Mouse (Mus musculus) urinary bladder, postnatal 36 days (tissue): Measurements from ENCODE around the gene Agbl3.

ENCODE experiments used
- DNase-seq, 2 experiments: peaks; one replicate each; pipeline ENCODE4 v3.0.0; 2022; ENCODE audit warnings: low spot score in 2 of 2, mixed read lengths in 1 of 2

The Agbl3 gene

GRCm38 (mm10) chr6:34796881-34797280 lies 16.6 kb downstream of the Agbl3 start:
- DNase-seq, result peak; percentile 7 to 18

- DNase-seq, result no peak
These were observed 17.7 kb downstream of the Agbl3 start for GRCm38 (mm10) chr6:34797887-34798286.

DNA sequence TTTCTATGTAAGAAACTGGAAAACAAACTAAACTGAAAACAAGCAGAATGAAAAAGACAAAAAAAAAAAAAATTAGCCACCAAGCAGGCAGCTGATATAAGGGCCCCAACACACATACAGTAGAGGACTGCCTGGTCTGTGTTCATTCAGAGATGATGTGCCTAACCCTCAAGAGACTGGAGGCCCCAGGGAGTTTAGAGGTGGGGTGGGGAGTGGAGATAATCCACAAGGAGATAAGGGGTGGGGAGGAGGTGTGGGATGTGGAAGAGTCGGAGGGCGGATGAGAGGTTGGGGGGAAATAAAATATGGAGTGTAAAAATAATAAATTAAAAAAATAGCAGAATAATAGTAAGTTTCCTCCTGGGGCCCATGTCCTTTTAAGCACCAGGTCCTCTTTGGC lies 25.4 kb downstream of the Agbl3 start:
- DNase-seq, result no peak

DNA sequence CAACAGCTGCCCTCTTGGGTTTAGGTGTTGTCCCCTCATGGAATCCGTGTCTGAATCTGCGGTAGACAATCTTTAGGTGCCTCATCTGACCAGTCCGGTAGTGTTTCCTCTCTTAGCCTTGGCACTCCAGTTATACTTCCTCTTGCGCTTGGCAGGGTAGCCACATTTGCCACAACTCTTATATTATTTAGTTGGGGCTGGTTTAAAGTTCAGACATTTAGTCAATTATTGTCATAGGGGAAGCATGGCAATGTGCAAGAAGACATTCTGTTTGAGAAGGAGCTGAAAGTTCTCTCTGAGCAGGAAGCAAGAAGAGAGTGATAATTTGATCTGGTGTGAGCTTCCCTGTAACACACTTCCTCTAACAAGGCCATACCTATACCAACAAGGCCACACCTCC lies 30.4 kb downstream of the Agbl3 start:
- no peak for DNase-seq

DNA sequence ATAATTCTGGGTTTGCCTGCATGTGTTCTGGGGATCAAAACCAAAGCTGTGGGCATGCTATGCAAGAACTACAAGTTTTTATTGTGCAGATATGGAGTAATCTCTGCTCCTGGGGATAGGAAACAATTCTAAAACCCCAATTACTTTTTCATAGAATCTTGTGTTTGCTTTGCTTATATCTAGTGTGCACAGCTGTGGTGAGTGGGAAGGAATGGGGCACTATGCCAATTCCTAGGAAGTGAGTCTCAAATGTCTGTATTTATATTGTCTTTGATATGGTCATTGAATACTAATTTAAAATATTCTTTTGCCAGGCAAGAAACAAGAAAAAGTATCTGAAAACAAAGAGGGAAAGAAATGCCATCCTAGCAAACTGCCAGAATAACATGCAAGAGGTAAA lies 44.2 kb downstream of the Agbl3 start:
- DNase-seq, result no peak

GRCm38 (mm10) chr6:34832352-34832751 lies 52.1 kb downstream of the Agbl3 start:
- DNase-seq, result no peak

DNA sequence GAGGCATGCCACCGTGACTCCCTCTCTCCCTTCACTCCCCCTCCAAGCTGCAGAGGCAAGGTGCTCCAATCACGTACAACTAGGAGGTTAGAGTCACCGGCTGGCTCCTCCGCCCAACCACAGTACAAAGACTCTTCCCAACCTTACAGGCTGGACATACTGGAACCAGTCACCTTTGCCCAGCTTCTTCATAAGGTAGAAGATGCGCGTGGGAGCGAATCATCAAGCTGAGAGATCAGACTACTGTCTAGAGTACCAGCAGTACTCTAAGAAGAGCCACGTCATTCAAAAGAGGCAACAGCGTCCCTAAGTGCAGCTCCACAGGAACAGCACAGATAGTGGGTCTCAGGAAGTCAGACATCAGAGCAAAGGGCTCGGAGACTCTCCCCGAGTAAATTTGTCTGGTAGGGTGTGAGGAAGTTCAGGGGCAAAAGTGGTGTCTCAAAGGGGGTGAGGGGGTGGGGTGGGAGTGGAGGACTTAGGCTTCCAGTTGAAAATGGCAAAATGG lies 81.4 kb downstream of the Agbl3 start:
- no peak for DNase-seq

- DNase-seq, result no peak
These were observed 82.1 kb downstream of the Agbl3 start for GRCm38 (mm10) chr6:34862381-34862780.

GRCm38 (mm10) chr6:34862791-34863403 lies 82.7 kb downstream of the Agbl3 start, which contains the start of gene Tmem140:
Gene Tmem140, plus strand, starts transcription at chr6:34863146.
- peak; percentile 39 to 64 for DNase-seq

GRCm38 (mm10) chr6:34863786-34864514 lies 83.7 kb downstream of the Agbl3 start:
- DNase-seq, result no peak

DNA sequence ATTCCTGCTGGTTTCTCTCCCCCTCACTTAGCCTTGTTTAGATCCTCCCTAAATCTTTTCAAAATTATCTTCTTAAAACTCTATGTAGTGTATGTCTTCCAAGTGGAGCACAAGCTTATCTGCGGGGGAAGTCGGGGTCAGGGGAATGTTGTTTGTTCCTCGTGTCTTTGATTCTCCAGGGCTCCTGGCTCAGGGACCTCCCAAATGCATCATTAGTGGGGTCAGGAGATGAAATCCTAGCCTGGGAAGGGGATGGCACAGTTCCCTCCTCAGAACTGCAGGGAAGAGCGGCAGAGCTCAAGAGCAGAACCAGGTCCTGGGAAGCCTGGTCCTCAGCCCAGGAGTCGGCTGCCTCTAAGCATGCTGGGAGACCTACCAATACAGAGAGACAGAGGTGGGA lies 85.0 kb downstream of the Agbl3 start:
- DNase-seq, result no peak

DNA sequence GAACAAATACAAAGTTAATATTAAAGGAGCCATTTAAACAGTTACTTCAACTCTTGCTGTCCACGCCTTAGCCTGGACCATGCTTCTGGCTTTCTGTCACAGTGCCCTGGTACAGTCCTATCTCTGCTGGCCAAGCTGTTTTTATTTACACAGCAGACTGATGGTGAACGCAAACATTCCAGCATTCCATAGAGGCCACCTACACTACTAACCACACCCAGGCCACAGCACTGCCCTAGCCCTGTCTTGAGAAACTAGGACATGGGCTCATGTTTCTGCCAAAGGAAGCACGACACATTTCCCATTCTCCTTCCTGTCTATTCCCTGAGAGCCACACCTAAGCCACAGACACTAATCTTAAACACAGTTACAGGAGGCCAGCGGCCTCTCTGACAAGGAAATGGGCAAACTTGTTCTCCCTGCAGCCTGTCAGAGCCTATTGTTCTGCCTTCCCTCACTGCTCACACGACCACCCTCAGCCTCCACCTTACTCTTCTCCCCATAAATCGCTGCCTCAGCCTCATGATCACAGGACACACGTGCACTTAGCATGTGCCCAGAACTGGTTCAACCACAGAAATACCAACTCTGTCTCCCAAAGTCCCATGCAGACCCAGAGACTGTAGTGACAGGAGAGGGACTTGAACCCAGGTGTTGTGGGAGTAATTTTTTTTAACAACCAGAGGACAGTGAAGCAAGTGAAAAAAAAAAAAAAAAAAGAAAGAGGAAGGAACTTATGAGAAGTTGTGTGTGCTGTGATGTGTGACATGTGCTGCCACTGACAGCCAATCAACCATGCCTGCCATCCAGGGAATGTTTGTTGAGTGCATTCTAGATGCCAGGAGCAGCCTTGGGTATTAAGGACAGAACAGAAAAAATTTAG lies 85.7 kb downstream of the Agbl3 start:
- DNase-seq, result peak; percentile 45 to 59

GRCm38 (mm10) chr6:34866786-34867185 lies 86.6 kb downstream of the Agbl3 start:
- DNase-seq, result no peak

DNA sequence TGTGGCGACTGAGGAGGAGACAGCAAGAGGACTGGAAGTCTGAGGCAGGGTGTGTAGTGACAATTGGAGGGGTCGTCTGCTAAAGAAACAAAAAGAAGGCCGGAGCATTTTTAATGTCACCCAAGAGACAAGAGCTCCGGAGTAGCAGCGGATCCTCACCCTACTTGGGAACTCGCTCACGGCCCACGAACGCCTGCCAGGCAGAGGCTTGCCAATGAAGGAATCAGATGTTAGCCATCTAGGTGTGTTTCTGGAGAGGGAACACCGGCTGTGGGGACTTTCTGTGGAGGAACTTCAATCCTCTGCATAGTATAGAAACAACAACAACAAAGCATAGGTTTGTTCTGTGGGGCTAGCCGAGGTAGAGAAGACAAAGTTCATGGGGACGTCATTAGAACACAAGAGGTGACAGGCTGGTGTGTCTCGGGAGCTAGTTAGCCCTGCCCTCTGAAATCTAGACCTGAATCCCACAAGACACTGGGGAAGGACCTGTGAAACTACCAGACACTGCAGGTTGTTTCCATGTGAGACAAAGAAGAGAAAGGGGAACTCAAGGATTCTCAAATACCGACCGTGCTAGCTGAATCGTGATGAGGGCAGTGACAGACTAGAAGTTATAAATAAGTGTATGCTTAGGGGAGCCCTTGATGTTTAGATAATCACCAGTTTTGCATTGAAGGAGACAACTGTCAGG lies 87.2 kb downstream of the Agbl3 start:
- DNase-seq, result no peak

GRCm38 (mm10) chr6:34867995-34868350 lies 87.7 kb downstream of the Agbl3 start:
- DNase-seq, result no peak

- DNase-seq, result peak in 1 of 2 experiments; percentile 38
These were observed 88.4 kb downstream of the Agbl3 start for GRCm38 (mm10) chr6:34868507-34869217.

DNA sequence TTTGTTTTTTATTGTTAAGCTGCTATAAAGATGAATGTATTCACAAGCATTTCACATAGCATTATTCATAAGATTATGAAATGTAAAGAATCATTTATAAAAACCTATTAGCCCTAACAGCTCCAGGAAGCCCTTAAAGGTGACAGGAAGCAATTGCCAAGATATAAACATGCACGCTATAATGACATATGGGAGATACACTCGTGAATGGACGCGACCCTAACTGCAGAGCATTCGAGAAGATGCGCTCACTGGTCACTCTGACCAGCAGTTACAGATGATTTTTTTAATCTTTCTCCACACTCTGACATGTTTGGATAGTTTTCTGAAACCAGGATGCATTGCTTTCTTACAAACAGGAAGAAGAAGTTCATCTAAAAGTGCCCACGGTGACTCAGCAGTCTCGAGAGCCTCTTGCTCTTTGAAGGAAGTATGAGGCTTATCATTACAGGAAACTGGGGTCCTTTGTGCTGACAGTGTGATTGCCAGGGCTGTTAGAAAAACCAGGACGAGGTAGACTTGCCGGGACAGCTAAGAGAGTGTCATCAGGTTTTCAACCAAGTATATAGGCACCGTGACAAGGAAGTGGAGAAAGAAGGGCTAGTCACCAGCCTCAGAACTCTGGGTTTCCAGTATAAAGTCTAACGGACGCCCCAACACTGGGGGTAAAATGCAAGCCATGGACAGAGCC lies 89.1 kb downstream of the Agbl3 start:
- DNase-seq, result no peak

- no peak for DNase-seq
These were observed 89.9 kb downstream of the Agbl3 start for GRCm38 (mm10) chr6:34870136-34870535.

DNA sequence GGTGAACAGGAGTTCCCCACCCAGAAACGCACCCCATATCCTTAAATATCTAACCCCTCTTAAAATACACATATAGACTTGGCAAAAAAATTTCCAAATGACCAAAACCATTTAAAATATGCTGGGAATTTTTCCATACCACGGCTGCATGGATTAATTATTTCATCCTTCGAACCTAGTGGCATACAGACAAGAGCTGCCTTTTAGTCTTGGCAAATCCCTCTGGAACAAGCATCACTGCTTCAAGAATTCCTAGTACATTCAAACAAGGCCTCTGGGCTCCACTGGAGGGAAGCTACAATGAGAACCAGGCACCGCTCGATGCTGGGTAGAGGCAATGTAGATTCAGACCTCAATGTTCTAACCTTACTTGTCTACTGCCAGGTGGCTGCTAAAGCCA lies 90.5 kb downstream of the Agbl3 start:
- no peak for DNase-seq

GRCm38 (mm10) chr6:34871929-34872328 lies 91.7 kb downstream of the Agbl3 start:
- DNase-seq, result no peak
